Mouse (Mus musculus) CH12.LX (cell line): ENCODE data around the gene Rpl12. TPM values are rescaled to one million over a fixed set of nuclear protein-coding genes. Genes with fewer than 3 reads are reported as not detected.

Experiments
- DNase-seq: peaks from one replicate; pipeline ENCODE4 v3.0.0-alpha.2; 2013; ENCODE audit errors: extremely low read depth
- H3K27ac ChIP-seq: 2 replicates; pipeline ENCODE4 v1.5.1; 2012; ENCODE audit warnings: low read depth, mild to moderate bottlenecking, control low read depth, moderate library complexity; ENCODE audit not compliant: insufficient read depth
- H3K27me3 ChIP-seq: replicated peaks from 2 replicates; pipeline ENCODE3; 2012; ENCODE audit warnings: inconsistent platforms
- H3K36me3 ChIP-seq, 2 experiments: replicated peaks in 1 of 2; 2 replicates each; pipeline versions ENCODE3 to v1.6.1; 2012; ENCODE audit warnings: inconsistent platforms in 1 of 2, low read length in 1 of 2, mild to moderate bottlenecking in 1 of 2, mixed read lengths in 1 of 2, moderate library complexity in 1 of 2; ENCODE audit not compliant: control insufficient read depth in 1 of 2, insufficient read depth in 1 of 2
- H3K4me1 ChIP-seq, 2 experiments: 2 replicates each; pipeline ENCODE4 v1.6.1; 2012; ENCODE audit warnings: inconsistent platforms in 1 of 2, moderate library complexity in 1 of 2; ENCODE audit not compliant: insufficient read depth in 2 of 2, control insufficient read depth in 1 of 2
- H3K4me2 ChIP-seq: 2 replicates; pipeline ENCODE4 v1.6.1; 2012; ENCODE audit warnings: low read depth, mild to moderate bottlenecking, control low read depth; ENCODE audit not compliant: poor library complexity, insufficient read depth, severe bottlenecking
- H3K4me3 ChIP-seq, 3 experiments: fragments of 150-350 bp in 1 of 3; sonication (generic) in 1 of 3; replicated peaks in 1 of 3; 2 replicates each; pipeline versions ENCODE3 to v1.5.1; 2011 to 2012; ENCODE audit warnings: low read depth in 2 of 3, low read length in 2 of 3, mild to moderate bottlenecking in 2 of 3, moderate library complexity in 2 of 3, control low read depth in 1 of 3, improper control_type of control experiment in 1 of 3, inconsistent platforms in 1 of 3, mixed read lengths in 1 of 3; ENCODE audit not compliant: poor library complexity in 1 of 3
- H3K79me2 ChIP-seq: replicated peaks from 2 replicates; pipeline ENCODE4 v1.6.1; 2012; ENCODE audit warnings: mild to moderate bottlenecking, moderate library complexity; ENCODE audit not compliant: control insufficient read depth, poor library complexity, insufficient read depth, severe bottlenecking; ENCODE audit errors: extremely low read depth
- H3K9ac ChIP-seq: 2 replicates; pipeline ENCODE4 v1.6.1; 2012; ENCODE audit warnings: low read depth, mild to moderate bottlenecking, control low read depth, moderate library complexity; ENCODE audit not compliant: insufficient read depth
- H3K9me3 ChIP-seq: replicated peaks from 2 replicates; pipeline ENCODE3; 2012; ENCODE audit warnings: low read length, inconsistent platforms, mixed read lengths
- BHLHE40 ChIP-seq: IDR thresholded peaks from 2 replicates; pipeline ENCODE4 v1.6.1; 2011; ENCODE audit warnings: mild to moderate bottlenecking, low read depth, low read length, improper control_type of control experiment
- CHD2 ChIP-seq: IDR thresholded peaks from 2 replicates; pipeline ENCODE4 v1.6.1; 2011; ENCODE audit warnings: low read length, improper control_type of control experiment
- CTCF ChIP-seq, 2 experiments: IDR thresholded peaks in 1 of 2; conservative IDR thresholded peaks in 1 of 2; 2 replicates each; pipeline ENCODE4 v1.5.1; 2011 to 2012; ENCODE audit warnings: low read depth in 2 of 2, low read length in 2 of 2, improper control_type of control experiment in 1 of 2, inconsistent platforms in 1 of 2, mild to moderate bottlenecking in 1 of 2, moderate library complexity in 1 of 2
- E2F4 ChIP-seq: IDR thresholded peaks from 2 replicates; pipeline ENCODE4 v1.6.1; 2011; ENCODE audit warnings: low read depth, low read length, improper control_type of control experiment; ENCODE audit not compliant: insufficient replicate concordance
- ELF1 ChIP-seq: IDR thresholded peaks from 2 replicates; pipeline ENCODE4 v1.6.1; 2014; ENCODE audit warnings: low read depth, mild to moderate bottlenecking, inconsistent platforms, low read length, improper control_type of control experiment
- ETS1 ChIP-seq: conservative IDR thresholded peaks from 2 replicates; pipeline ENCODE4 v1.6.1; 2012; ENCODE audit warnings: low read depth, mild to moderate bottlenecking, inconsistent platforms, low read length, improper control_type of control experiment, moderate library complexity
- GABPA ChIP-seq: IDR thresholded peaks from 2 replicates; pipeline ENCODE4 v1.6.1; 2012; ENCODE audit warnings: low read depth, low read length, improper control_type of control experiment, inconsistent platforms; ENCODE audit not compliant: insufficient replicate concordance
- IRF4 ChIP-seq: IDR thresholded peaks from 2 replicates; pipeline ENCODE4 v1.6.1; 2014; ENCODE audit warnings: low read depth, mild to moderate bottlenecking, inconsistent platforms, low read length, improper control_type of control experiment
- JUN ChIP-seq: IDR thresholded peaks from 2 replicates; pipeline ENCODE4 v1.6.1; 2011; ENCODE audit warnings: low read depth, mild to moderate bottlenecking, low read length, improper control_type of control experiment, moderate library complexity; ENCODE audit not compliant: insufficient read depth
- JUND ChIP-seq: conservative IDR thresholded peaks from 2 replicates; pipeline ENCODE4 v1.6.1; 2011; ENCODE audit warnings: low read depth, low read length, improper control_type of control experiment
- KAT2A ChIP-seq: IDR thresholded peaks from 2 replicates; pipeline ENCODE4 v1.6.1; 2012; ENCODE audit warnings: low read length, improper control_type of control experiment, inconsistent platforms; ENCODE audit not compliant: insufficient replicate concordance
- MEF2A ChIP-seq: IDR thresholded peaks from 2 replicates; pipeline ENCODE4 v1.6.1; 2014; ENCODE audit warnings: low read depth, mild to moderate bottlenecking, inconsistent platforms, low read length, improper control_type of control experiment, borderline replicate concordance
- MXI1 ChIP-seq: IDR thresholded peaks from 2 replicates; pipeline ENCODE4 v1.6.1; 2011; ENCODE audit warnings: mild to moderate bottlenecking, low read depth, low read length, improper control_type of control experiment
- NELFE ChIP-seq: IDR thresholded peaks from 2 replicates; pipeline ENCODE4 v1.6.1; 2011; ENCODE audit warnings: low read depth, low read length, improper control_type of control experiment
- NRF1 ChIP-seq: IDR thresholded peaks from 2 replicates; pipeline ENCODE4 v1.6.1; 2014; ENCODE audit warnings: low read depth, mild to moderate bottlenecking, inconsistent platforms, low read length, improper control_type of control experiment, moderate library complexity
- PAX5 ChIP-seq: IDR thresholded peaks from 2 replicates; pipeline ENCODE4 v1.6.1; 2012; ENCODE audit warnings: low read length, inconsistent platforms, mixed read lengths
- POLR2A ChIP-seq: IDR thresholded peaks from 2 replicates; pipeline ENCODE4 v1.6.1; 2011; ENCODE audit warnings: low read depth, mild to moderate bottlenecking, improper control_type of control experiment, low read length
- POLR2AphosphoS2 ChIP-seq: IDR thresholded peaks from 2 replicates; pipeline ENCODE4 v1.6.1; 2011; ENCODE audit warnings: low read depth, low read length, improper control_type of control experiment
- RCOR1 ChIP-seq: conservative IDR thresholded peaks from 2 replicates; pipeline ENCODE4 v1.6.1; 2012; ENCODE audit warnings: low read depth, mild to moderate bottlenecking, inconsistent platforms, low read length, improper control_type of control experiment
- SIN3A ChIP-seq: IDR thresholded peaks from 2 replicates; pipeline ENCODE4 v1.6.1; 2012; ENCODE audit warnings: low read length, improper control_type of control experiment, inconsistent platforms
- SMC3 ChIP-seq: IDR thresholded peaks from 2 replicates; pipeline ENCODE4 v1.6.1; 2011; ENCODE audit warnings: low read depth, low read length, improper control_type of control experiment
- TBP ChIP-seq: conservative IDR thresholded peaks from 2 replicates; pipeline ENCODE4 v1.6.1; 2011; ENCODE audit warnings: low read depth, low read length, improper control_type of control experiment
- USF1 ChIP-seq: IDR thresholded peaks from 2 replicates; pipeline ENCODE4 v1.6.1; 2014; ENCODE audit warnings: low read depth, mild to moderate bottlenecking, inconsistent platforms, low read length, improper control_type of control experiment
- USF2 ChIP-seq: conservative IDR thresholded peaks from 2 replicates; pipeline ENCODE4 v1.6.1; 2011; ENCODE audit warnings: low read depth, low read length, improper control_type of control experiment
- ZC3H11A ChIP-seq: IDR thresholded peaks from 2 replicates; pipeline ENCODE4 v1.6.1; 2012; ENCODE audit warnings: low read depth, mild to moderate bottlenecking, inconsistent platforms, low read length, improper control_type of control experiment
- ZMIZ1 ChIP-seq: IDR thresholded peaks from 2 replicates; pipeline ENCODE4 v1.6.1; 2012; ENCODE audit warnings: low read depth, mild to moderate bottlenecking, inconsistent platforms, low read length, improper control_type of control experiment
- dilution Hi-C: fragments of 300-500 bp; cut with MboI; formaldehyde crosslinking; loops from 2 replicates; pipeline ENCODE4 v1.14.3; 2020; ENCODE audit warnings: low sequenced_read_pairs; ENCODE audit not compliant: extremely low pct_unique_long_range_greater_than_20kb, extremely low pct_ligation_motif_present
- in situ Hi-C: fragments of 300-500 bp; cut with MboI; formaldehyde crosslinking; loops from 3 replicates; pipeline ENCODE4 v1.14.3; 2019; ENCODE audit warnings: low sequenced_read_pairs, low pct_ligation_motif_present, low pct_unique_long_range_greater_than_20kb, mixed read lengths
- polyA plus RNA-seq: library from polyadenylated mRNA; unstranded; fragments of >175 nt; gene quantifications from 2 replicates; pipeline ENCODE4 v1.2.1, GENCODE M21; 2012; ENCODE audit warnings: low read depth; ENCODE audit not compliant: insufficient read length
- total RNA-seq, 2 experiments: library from RNA; depleted of rRNA; stranded (reverse); fragments of 300-350 nt in 1 of 2; fragments of >200 nt in 1 of 2; gene quantifications; 2 replicates each; pipeline ENCODE4 v1.2.3; 2012 to 2014

Gene Rpl12
- total and polyA plus RNA-seq, 3 experiments, result 87.8 to 2,528 (median 1,298) TPM

DNA sequence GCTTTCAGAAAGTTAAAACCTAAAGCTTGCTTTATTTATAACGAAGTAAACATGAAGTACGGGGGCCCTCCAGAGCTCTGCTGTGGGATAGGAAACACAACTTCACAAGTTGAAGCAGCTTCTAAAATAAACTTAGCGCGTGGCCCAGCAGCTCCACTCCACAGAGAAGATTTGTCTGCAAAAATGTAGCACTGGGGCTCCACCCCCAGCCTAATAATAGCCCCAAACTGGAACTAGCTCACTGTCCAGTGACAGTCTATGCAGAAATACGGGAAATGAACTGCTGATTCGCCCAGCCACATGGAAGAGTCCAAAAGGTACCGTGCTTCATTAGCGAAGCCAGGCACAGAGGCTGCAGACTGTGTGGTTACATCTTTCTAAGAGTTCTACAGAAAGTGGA lies 8.0 kb downstream of the Rpl12 start:
- no peaks in the 10 kb centered on the region for H3K9me3 ChIP-seq
- TF ChIP-seq JUN (no peak), GABPA (no peak), SMC3 (no peak), ZMIZ1 (no peak), ELF1 (no peak), CTCF (conservative IDR thresholded peaks at IDR 0.05 in 1 of 2, IDR thresholded peaks at IDR 0.05 in 1 of 2; ENCODE audit: low read depth in 2 of 2, low read length in 2 of 2) (no peak), ZC3H11A (no peak), BHLHE40 (no peak), MXI1 (no peak), NELFE (no peak), TBP (no peak), MEF2A (no peak), RCOR1 (no peak), IRF4 (no peak), CHD2 (no peak), USF1 (no peak), E2F4 (no peak), JUND (no peak), PAX5 (no peak)
- TF ChIP-seq, all 38 proteins: peak for 0
- H3K4me2 ChIP-seq, result no peak overlapping the region
- dilution Hi-C loops (no loop called here), in situ Hi-C loops (no loop called here)
- DNase-seq, result no peak
- no peaks in the 10 kb centered on the region for H3K27me3 ChIP-seq
- H3K4me3 ChIP-seq, result no peak overlapping the region
- H3K9ac ChIP-seq, result no peak overlapping the region
- H3K79me2 ChIP-seq, result peaks cover 7% of the 10 kb centered on the region; the same call in 1 of the 2 replicates
- H3K27ac ChIP-seq, result no peak overlapping the region
- H3K4me1 ChIP-seq, result peaks cover 0 to 28% of the 10 kb centered on the region in 2 experiments; a peak in 2 of 4 replicates
- peaks cover 6 to 31% of the 10 kb centered on the region in 2 experiments for H3K36me3 ChIP-seq

GRCm38 (mm10) chr2:32971235-32971634 lies 9.9 kb downstream of the Rpl12 start:
- Histone ChIP-seq H3K9ac (no peak overlapping the region), H3K79me2 (no peaks in the 10 kb centered on the region), H3K4me2 (no peak overlapping the region), H3K27ac (no peak overlapping the region), H3K4me3 (no peak overlapping the region)
- in situ Hi-C loops (no loop called here), dilution Hi-C loops (no loop called here)
- DNase-seq, result no peak
- TF ChIP-seq PAX5, result no peak
- TF ChIP-seq SIN3A, result no peak
- TF ChIP-seq E2F4, result no peak
- no peak for TF ChIP-seq USF2
- no peak for TF ChIP-seq MEF2A
- no peak for TF ChIP-seq CTCF (conservative IDR thresholded peaks at IDR 0.05 in 1 of 2, IDR thresholded peaks at IDR 0.05 in 1 of 2; ENCODE audit: low read depth in 2 of 2, low read length in 2 of 2)
- TF ChIP-seq JUN, result no peak
- TF ChIP-seq JUND, result no peak
- TF ChIP-seq POLR2A, result no peak
- no peak for TF ChIP-seq GABPA
- no peak for TF ChIP-seq ZMIZ1
- TF ChIP-seq ETS1, result no peak
- TF ChIP-seq POLR2AphosphoS2, result no peak
- TF ChIP-seq CHD2, result no peak
- no peak for TF ChIP-seq KAT2A
- no peak for TF ChIP-seq NRF1
- TF ChIP-seq USF1, result no peak
- TF ChIP-seq, all 38 proteins: peak for 0
- peaks cover 0 to 12% of the 10 kb centered on the region in 2 experiments; a peak in 2 of 4 replicates for H3K4me1 ChIP-seq
- no peaks in the 10 kb centered on the region for H3K9me3 ChIP-seq
- H3K36me3 ChIP-seq, result peaks cover 0 to 31% of the 10 kb centered on the region in 2 experiments
- no peaks in the 10 kb centered on the region for H3K27me3 ChIP-seq
